Mouse (Mus musculus): ENCODE measurements around the gene Nudcd2. TPM values are rescaled to one million over a fixed set of nuclear protein-coding genes. Genes with fewer than 3 reads are reported as not detected.

Nudcd2 gene
- total and polyA plus RNA-seq, 2 experiments = 17.7 to 34.9 TPM

GRCm38 (mm10) chr11:40786900-40787299, 53.4 kb downstream of the Nudcd2 start:
- H3K36me3 ChIP-seq (ENCODE audit: control insufficient read depth, insufficient read depth, low read length) = no peaks in the 10 kb centered on the region

More at GRCm38 (mm10) chr11:40786900-40787299, 53.4 kb downstream of the Nudcd2 start:
- Histone ChIP-seq H3K9ac (ENCODE audit: low read depth, low read length) (no peak overlapping the region), H3K4me3 (ENCODE audit: insufficient read depth, low read depth, low read length) (no peak overlapping the region), H3K4me1 (ENCODE audit: control insufficient read depth, insufficient read depth, low read length) (no peaks in the 10 kb centered on the region), H3K79me2 (ENCODE audit: control insufficient read depth, insufficient read depth, low read length) (no peaks in the 10 kb centered on the region), H3K27me3 (ENCODE audit: control insufficient read depth, insufficient read depth, low read length) (no peaks in the 10 kb centered on the region), H3K27ac (replicated peaks; ENCODE audit: insufficient read depth, low read depth, low read length) (no peak overlapping the region)
- no peak for TF ChIP-seq CTCF (IDR thresholded peaks at IDR 0.05; ENCODE audit: low read depth, low read length)
- no peak for TF ChIP-seq POLR2A (IDR thresholded peaks at IDR 0.05; ENCODE audit: extremely low read depth, insufficient read depth, low read length)
- 88% methylated on average over 2 of the region's 2 CpGs for WGBS
- no peak for DNase-seq (ENCODE audit: extremely low read depth, low read depth, low spot score)

Other genes starting within 250 kb of the Nudcd2 start
- 43.6 and 49.8 TPM in 2 replicates for gene Mat2b, start 38.5 kb upstream of the Nudcd2 start, total RNA-seq (2014; rRNA removed)
- gene Mat2b, start 38.5 kb upstream of the Nudcd2 start, polyA plus RNA-seq (2012; rRNA removed) = 17.5 and 18.2 TPM in 2 replicates
- 0.18 and 0.87 TPM in 2 replicates for gene Hmmr, start 245 bp upstream of the Nudcd2 start, total RNA-seq (2014; rRNA removed)
- gene Hmmr, start 245 bp upstream of the Nudcd2 start, polyA plus RNA-seq (2012; rRNA removed) = 0.02 and 0.10 TPM in 2 replicates
- 24.8 and 31.0 TPM in 2 replicates for gene Ccng1, start 21.6 kb downstream of the Nudcd2 start, total RNA-seq (2014; rRNA removed)
- gene Ccng1, start 21.6 kb downstream of the Nudcd2 start, polyA plus RNA-seq (2012; rRNA removed) = 5.4 and 6.2 TPM in 2 replicates